Mouse (Mus musculus): Measurements from ENCODE around the gene Kcnip1. TPM values are rescaled to one million over a fixed set of nuclear protein-coding genes. Genes with fewer than 3 reads are reported as not detected.
A peak's percentile ranks its signal among the peaks of the same experiment; 100 is the strongest.

The Kcnip1 gene
- polyA plus RNA-seq, 1 experiment from 2014 or later = 0.22 TPM

- DNase-seq (ENCODE audit: low spot score) = peak; percentile 70
Measured at GRCm38 (mm10) chr11:33939456-33940113, 53.4 kb downstream of the Kcnip1 start.

GRCm38 (mm10) chr11:33938561-33939274, 54.2 kb downstream of the Kcnip1 start:
- DNase-seq (ENCODE audit: low spot score) = peak; percentile 88

GRCm38 (mm10) chr11:33937641-33938040, 55.3 kb downstream of the Kcnip1 start:
- DNase-seq (ENCODE audit: low spot score) = no peak

GRCm38 (mm10) chr11:33934286-33934685, 58.7 kb downstream of the Kcnip1 start:
- DNase-seq (ENCODE audit: low spot score) = peak; percentile 49

GRCm38 (mm10) chr11:33932386-33933111, 60.4 kb downstream of the Kcnip1 start:
- DNase-seq (ENCODE audit: low spot score) = peak; percentile 26

GRCm38 (mm10) chr11:33931836-33932385, 61.0 kb downstream of the Kcnip1 start:
- DNase-seq (ENCODE audit: low spot score) = peak; percentile 88

- DNase-seq (ENCODE audit: low spot score) = no peak
Measured at GRCm38 (mm10) chr11:33929412-33929811, 63.5 kb downstream of the Kcnip1 start.

- DNase-seq (ENCODE audit: low spot score) = peak; percentile 59
Measured at GRCm38 (mm10) chr11:33928658-33929057, 64.3 kb downstream of the Kcnip1 start.

- DNase-seq (ENCODE audit: low spot score) = no peak
Measured at GRCm38 (mm10) chr11:33927836-33928235, 65.1 kb downstream of the Kcnip1 start.

GRCm38 (mm10) chr11:33927321-33927720, 65.6 kb downstream of the Kcnip1 start:
- DNase-seq (ENCODE audit: low spot score) = no peak

GRCm38 (mm10) chr11:33926551-33926950, 66.4 kb downstream of the Kcnip1 start:
- no peak for DNase-seq (ENCODE audit: low spot score)

- DNase-seq (ENCODE audit: low spot score) = no peak
Measured at GRCm38 (mm10) chr11:33925778-33926177, 67.2 kb downstream of the Kcnip1 start.

GRCm38 (mm10) chr11:33923031-33923430, 69.9 kb downstream of the Kcnip1 start:
- DNase-seq (ENCODE audit: low spot score) = no peak

- no peak for DNase-seq (ENCODE audit: low spot score)
Measured at GRCm38 (mm10) chr11:33921451-33921850, 71.5 kb downstream of the Kcnip1 start.

- peak; percentile 55 for DNase-seq (ENCODE audit: low spot score)
Measured at GRCm38 (mm10) chr11:33919826-33920225, 73.1 kb downstream of the Kcnip1 start.

GRCm38 (mm10) chr11:33918424-33918823, 74.5 kb downstream of the Kcnip1 start:
- DNase-seq (ENCODE audit: low spot score) = no peak

- peak; percentile 59 for DNase-seq (ENCODE audit: low spot score)
Measured at GRCm38 (mm10) chr11:33917574-33917973, 75.4 kb downstream of the Kcnip1 start.

GRCm38 (mm10) chr11:33914216-33914615, 78.7 kb downstream of the Kcnip1 start:
- no peak for DNase-seq (ENCODE audit: low spot score)

GRCm38 (mm10) chr11:33913061-33913460, 79.9 kb downstream of the Kcnip1 start:
- DNase-seq (ENCODE audit: low spot score) = no peak

GRCm38 (mm10) chr11:33912151-33912571, 80.8 kb downstream of the Kcnip1 start:
- no peak for DNase-seq (ENCODE audit: low spot score)

GRCm38 (mm10) chr11:33910982-33911381, 82.0 kb downstream of the Kcnip1 start:
- no peak for DNase-seq (ENCODE audit: low spot score)
